Mouse (Mus musculus) ovary, postnatal 10 days (tissue): Measurements from ENCODE around the gene Ifi206.

ENCODE experiments used
- DNase-seq: peaks from one replicate; pipeline ENCODE4 v3.0.0; 2022; ENCODE audit warnings: low spot score

Gene Ifi206

DNA sequence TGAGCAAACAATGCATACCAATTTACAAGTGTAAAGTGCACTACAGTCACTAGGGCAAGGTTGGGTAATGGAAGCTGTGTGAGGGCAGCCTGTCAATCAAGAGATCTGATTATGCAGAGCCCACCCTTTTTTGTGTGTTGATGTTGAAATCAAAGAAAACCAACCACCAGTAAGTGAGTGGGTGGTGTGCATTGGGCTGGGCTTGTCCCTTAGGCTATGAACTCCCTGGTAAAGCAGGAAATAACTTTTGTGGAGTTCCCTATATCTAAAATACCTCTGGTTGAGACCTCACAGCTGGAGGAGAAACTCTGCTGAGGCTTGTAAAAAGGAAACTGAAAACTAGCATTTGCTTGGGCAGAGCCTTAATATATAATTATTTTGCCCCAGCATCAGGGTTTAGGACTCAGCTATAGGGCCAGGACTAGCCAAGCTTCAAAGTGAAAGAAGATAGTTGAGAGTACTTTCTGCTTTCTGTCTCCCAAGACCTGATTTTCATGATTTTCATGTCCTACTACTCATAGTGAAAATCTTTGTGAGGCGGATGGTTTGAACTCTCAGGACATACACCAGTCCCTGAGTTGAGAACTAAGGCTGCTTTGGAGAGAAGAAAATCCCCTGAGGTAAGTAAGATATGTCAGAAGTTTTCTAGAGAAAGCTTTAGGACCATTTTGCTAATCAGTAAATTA is 71.8 kb downstream of the Ifi206 start:
- no peak for DNase-seq

DNA sequence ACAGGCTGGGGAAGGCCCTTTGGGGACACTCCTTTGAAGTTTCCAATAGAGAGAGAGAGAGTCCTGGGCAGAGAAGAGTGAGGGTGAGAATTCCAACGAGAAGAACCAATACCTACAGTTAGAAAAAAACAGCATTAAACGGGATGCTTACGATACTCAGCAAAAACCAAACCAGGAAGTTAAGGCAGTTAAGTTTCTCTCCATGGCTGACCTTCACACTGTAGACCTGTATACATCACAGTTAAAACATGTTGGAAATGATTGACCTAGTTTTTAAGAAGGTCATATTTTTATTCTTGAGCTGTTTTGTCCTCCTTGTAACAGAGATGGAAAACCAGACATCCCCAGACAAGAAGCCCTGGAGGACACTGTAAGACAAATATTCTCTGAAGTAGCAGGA is 72.3 kb downstream of the Ifi206 start:
- DNase-seq = no peak
